Mouse (Mus musculus) frontal cortex, postnatal 14 days (tissue): ENCODE measurements at regions not wholly inside any gene's neighbourhood (a gene's known extent, or its start where the extent isn't known, plus 50 kb on each side); places are given as distances from the start of the nearest gene placed in this dataset.
"Not testable (repeated sequence)": the region's sequence is repeated elsewhere in the genome, so short reads cannot be mapped to it uniquely, and the experiment has no call there.

ENCODE experiments used
- DNase-seq, 2 experiments: peaks; one replicate each; pipeline ENCODE4 v3.0.0; 2022; ENCODE audit warnings: low spot score in 2 of 2

DNA sequence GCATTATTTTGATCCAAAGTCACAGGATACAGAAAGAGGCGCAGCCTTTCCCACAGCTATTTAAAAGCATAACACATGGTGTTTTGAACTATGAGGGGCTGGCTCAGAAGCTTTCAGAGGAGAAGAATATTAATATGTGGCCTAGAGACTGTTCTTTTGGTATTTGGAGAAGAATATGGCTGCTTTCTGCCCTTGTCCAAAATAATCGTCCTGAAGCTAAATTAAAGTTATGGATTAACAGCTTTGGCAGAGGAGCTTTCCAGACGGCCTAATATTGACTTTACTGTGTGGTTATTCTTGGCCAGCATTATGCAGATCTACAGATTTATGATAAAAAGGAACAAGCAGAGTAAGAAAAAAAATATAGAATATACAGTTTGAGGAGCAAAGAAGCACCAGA lies 222.4 kb upstream of the Tmprss15 start:
- no peak for DNase-seq

DNA sequence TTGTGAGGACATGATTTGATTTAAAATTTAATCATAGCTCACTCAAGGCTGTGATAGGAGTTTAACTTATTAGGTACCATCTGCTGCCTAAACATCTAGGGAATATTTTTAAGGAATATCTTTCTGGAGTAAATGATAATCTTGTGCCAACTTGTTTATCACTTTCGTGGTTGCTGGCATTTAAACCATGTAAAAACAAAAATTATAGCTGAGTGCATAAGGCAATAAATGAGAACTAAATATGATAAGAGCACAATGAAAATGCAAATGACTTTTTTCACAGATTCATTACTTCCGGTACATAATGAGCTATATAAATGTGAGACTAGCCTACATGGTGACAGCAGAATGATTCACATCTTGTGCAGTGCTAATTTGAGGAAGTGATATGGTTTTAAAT lies 221.8 kb upstream of the Tmprss15 start:
- no peak for DNase-seq

DNA sequence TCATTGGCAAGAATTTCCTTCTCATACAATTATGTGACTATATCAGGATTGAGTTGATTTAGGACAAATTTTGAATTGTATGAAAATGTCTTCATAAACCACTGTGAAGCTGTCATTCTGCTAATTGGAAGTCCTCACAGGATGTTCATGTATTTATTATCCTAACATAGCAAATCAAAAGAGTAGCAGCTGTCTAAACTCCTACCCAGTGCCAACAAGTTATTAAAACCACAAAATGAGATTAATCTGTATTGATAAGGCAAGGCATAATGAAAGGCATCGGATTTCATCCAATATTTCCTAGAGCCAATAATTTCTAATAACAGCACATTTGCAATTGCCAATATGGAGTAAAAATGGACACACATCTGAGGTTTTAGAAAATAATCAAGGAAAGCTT lies 217.6 kb upstream of the Tmprss15 start:
- DNase-seq = no peak

DNA sequence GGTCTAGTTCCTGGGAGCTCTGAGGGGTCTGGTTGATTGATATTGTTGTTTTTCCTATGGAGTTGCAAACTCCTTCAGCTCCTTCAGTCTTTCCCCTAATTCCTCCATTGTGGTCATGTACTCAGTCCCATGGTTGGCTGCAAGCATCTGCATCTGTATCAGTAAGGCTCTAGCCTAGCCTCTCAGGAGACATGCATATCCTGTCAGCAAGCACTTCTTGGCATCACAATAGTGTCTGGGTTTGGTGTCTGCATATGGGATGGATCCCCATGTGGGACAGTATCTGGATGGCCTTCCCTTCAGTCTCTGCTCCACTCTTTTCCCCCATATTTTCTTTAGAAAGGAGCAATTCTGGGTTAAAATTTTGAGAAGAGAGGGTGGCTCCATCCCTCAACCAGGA lies 205.7 kb upstream of the Tmprss15 start:
- not testable (repeated sequence) for DNase-seq

DNA sequence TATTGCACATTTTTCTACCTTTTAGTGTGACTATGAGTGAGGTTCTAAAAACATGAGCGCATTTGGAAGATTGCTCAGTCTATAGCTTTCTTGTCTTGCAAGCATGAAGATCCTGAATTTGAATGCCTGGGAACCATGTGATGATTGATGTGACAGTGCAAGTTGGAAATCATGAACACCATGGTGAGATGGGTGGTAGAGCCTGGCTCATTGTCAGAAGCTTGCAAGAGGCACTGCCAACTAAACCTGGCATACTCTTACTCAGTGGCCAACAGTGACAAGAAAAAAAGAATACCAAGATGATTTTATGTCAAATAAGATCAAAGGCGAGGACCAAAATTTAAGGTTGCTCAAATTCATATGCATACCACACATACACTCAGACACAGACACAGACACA lies 188.1 kb upstream of the Tmprss15 start:
- no peak for DNase-seq

DNA sequence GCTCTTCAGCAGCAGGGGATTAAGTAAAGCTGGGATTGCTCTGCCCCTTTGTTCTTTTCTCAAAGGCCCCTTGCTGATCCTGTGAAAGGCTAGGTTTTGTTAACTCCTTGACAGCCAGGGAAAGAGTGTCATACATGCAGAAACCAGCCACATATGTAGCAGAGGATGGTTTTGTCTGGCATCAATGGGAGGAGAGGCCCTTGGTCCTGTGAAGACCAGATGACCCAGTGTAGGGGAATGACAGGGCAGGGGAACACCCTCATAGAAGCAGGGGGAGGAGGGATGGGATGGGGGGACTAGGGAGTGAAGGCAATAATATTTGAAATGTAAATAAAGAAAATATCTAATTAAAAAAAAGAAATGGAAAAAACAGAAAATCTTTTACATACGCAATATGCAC lies 165.6 kb upstream of the Tmprss15 start:
- DNase-seq = no peak

DNA sequence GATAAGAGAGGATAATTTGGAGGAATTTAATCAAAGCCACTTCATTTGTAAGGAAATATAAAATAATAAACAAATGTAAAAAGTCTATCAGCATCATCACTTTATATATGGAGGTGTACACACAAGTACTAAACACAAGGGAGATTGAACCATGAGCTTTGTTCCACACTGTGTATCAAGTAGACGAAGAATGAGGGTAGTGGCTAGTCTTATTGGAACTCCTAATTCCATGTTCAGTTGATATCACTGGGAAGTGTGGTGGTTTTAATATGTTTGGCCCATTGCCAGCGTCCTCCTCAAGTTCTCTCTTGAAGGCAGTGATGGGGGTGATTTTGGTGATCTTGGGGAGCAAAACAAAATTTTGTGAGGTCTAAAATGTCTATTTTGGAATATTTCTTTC lies 165.2 kb upstream of the Tmprss15 start:
- DNase-seq = no peak

DNA sequence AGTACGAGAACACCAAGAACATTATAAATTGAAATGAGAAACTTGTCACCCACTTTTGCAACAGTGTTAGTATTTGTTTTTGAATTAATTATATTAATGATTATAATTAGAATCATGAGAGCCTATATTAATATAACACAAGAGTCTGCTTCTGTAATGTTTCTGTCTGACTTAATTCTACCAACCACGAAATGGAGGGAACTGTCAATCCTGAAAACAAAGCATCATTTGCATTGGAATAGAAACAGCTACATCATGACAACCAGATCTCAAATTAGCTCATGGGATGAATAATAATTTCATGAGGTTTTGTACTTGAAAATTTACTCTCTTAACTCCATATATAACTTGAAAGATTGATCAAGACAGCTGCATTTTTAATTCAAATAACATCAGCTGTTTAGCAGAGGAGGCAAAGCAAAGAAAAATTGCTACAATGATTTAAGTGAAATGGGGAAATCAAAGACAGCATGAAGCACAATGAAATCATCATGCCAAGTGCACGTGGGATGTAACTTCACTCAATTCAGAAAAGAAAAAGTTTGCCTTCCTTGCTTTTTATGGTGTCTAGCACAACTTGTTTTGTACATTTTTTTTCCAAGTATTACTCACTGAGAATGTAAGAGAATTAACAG lies 150.1 kb upstream of the Tmprss15 start:
- DNase-seq = no peak

DNA sequence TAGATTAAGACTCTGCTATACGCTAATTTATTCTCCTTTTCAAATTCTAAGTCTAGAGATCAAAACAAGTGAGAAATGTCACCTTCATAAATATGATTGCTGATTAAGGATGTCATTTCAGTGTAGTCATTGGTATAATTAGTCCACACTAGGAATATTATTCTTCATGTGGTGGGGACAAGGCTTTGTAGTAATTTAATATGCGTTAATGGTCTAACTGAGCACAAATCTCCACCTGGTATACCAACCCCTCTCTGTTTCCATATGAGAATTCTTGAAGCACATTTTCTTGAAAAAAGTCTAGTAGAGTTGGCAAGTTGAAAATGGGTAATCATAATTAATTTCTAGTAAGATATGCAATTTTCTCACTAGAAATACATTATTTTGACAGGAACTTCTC lies 149.3 kb upstream of the Tmprss15 start:
- no peak for DNase-seq

DNA sequence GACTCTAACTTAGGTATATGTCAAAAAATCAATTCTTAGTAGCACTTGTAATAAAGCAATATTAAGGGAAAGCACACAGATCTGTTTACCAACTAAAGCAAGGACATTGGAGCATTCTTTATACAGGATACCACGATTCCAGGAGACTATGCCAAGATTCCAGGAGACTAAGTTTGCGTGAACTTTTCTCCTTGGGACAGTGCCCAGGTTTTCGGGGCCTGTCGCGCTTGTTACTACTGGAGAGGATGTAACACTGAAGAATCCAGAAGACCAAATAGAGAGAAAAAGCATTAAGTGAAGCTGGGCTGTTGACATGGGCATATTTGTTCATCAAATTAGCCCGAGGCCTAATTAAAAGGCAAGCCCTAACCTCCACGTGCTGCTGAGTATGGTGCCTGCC lies 100.3 kb upstream of the Tmprss15 start:
- no peak for DNase-seq

DNA sequence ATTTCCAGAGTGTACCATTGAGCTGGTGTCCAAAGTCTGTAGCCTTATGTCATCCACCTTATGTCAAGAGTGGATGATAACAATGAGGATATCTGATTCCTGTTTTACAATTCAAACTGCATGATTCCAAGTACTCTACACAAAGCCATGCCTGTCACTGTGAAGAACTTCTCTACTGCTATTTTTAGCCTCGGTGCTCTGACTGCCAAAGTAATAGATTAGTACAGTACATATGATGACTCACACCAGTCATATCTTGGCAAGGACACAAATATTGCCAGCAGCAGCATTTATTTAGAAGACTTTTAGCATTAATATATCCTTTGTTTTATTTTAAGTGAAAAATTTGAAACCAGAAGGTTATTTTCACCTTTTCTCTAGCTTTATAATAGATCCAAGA lies 95.6 kb upstream of the Tmprss15 start:
- DNase-seq = no peak

DNA sequence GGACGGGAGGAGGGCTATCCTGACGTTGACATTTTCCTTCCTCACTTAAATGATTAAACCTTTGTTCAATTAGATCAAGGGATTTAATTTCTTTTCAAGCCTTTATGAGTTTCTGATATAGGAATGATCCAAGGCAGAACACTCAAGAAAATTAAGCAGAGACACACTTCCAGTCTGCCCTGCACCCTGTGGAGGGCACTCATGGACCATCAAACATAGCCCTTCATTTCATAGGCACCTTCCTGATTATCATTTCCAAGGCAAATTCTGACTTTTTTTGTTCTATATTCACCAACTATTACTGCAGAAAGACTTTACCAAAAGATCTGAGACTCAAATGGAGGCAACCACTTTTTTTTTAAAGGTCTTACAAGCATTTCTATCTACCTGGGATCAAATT lies 91.6 kb upstream of the Tmprss15 start:
- peak; percentile 8 to 9 for DNase-seq

DNA sequence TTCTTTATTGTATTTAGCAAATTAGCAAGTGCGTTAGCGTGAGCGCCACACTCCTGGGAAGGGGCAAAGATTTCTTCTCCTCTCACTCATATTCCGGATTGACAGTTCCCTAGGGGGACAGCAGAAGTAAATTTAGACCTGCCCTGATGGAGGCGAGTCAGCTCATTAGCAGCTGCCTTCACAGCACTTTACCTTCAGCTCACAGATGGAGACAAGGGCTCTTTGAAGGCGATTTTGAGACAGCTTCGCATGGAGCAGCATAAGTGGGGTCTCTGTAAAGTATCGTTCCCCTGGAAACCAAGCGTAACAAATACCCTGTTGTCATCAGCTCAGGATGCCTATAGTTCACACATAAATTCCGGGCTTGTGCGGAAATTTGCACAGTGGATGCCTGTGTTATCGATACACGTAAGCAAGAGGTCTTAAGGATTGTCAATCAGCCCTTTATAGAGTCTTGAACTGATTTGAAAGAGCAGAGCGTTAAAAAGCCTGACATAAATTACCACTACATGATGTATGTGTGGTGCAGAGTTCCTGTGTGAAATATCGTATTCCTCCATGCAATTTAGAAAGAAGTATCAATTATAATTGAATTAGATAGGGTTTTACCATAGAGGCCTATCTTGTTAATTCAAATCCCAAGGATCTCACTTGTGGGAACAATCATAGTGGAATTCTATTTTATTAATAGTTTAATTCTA lies 86.6 kb upstream of the Tmprss15 start:
- no peak for DNase-seq

DNA sequence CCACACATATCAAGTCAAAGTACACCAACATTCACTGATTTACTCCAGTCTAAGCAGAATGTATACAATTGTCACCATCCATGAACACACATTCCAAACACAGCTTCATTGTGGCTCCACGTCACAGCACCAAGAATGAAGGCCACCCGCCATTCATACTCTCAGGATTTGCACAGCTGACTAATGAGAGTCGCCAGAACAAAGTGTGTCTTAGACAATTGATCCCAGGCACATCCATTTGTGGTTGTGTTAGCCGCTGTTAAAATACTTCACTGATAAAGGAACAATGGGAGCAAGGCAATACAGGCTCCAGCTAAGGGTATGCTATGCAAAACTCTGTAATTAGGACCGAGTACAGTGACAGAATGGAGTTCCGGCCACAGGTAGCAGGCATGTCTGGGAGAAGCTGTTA lies 85.9 kb upstream of the Tmprss15 start:
- DNase-seq = no peak

DNA sequence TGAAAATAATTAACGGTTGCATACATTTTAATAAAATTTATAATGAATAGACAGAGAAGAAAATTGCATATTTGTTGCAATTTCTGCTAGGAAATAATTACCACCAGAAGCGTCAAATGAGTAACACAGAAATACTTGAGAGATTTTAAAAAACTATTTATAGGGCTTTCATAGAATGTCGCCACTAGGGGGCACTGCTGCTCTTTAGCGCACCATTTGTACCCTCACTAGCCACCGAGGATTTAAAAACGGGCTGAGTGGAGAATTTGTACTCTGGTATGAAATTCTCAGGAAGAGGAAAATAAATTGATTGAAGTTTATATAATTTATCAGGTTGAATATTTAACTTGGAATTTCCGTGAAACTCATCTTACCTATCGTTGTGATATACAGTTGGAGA lies 77.3 kb upstream of the Tmprss15 start:
- DNase-seq = peak; percentile 35 to 75

DNA sequence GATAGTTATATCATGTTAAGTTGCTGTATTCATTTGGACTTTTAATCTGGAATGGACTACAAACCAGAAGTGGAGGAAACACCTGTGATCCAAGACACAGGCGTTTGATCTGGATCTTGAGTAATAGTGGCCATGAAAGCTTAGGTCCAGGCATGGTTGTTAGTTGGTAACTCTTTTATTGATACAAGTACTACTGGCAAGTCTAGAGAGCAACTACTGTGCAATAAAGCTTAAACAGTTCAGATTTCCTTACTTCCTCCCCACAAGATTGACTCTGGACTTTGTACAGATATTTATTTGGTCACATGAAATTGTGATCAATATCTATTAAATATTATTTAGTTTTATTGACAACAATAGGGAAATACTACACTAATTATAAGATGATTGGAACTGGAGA lies 51.9 kb upstream of the Tmprss15 start:
- DNase-seq = no peak
